Mouse (Mus musculus) gastrocnemius, postnatal 14 days (tissue): ENCODE data around the gene Dhcr7. TPM values are rescaled to one million over a fixed set of nuclear protein-coding genes. Genes with fewer than 3 reads are reported as not detected.

Experiments
- DNase-seq: peaks from one replicate; pipeline ENCODE4 v3.0.0; 2021; ENCODE audit warnings: mixed read lengths
- intact Hi-C: fragments of 180-260 bp; cut with DNase I; formaldehyde crosslinking; loops from one replicate; pipeline ENCODE4 v1.15.1; 2025; ENCODE audit warnings: low total_unique reads
- long read RNA-seq, 2 experiments: library from polyadenylated mRNA; stranded (forward); transcript quantifications; one replicate each; pipeline ENCODE4 v2.0.0; 2021
- total RNA-seq, 2 experiments: library from RNA; stranded (reverse); gene quantifications; 2 replicates each; pipeline ENCODE4 v1.2.3; 2021

The Dhcr7 gene
- total RNA-seq, result 1 to 10 TPM; 5.8 to 8.8 TPM
- long read RNA-seq, experiment 1, partial matches to known transcripts, result 5 of 10 reads
- long read RNA-seq, experiment 1, other reads (novel, unspliced or antisense), result 2 of 10 reads
- long read RNA-seq, experiment 2, partial matches to known transcripts, result 4 of 8 reads
- long read RNA-seq, experiment 2, other reads (novel, unspliced or antisense), result 3 of 8 reads

DNA sequence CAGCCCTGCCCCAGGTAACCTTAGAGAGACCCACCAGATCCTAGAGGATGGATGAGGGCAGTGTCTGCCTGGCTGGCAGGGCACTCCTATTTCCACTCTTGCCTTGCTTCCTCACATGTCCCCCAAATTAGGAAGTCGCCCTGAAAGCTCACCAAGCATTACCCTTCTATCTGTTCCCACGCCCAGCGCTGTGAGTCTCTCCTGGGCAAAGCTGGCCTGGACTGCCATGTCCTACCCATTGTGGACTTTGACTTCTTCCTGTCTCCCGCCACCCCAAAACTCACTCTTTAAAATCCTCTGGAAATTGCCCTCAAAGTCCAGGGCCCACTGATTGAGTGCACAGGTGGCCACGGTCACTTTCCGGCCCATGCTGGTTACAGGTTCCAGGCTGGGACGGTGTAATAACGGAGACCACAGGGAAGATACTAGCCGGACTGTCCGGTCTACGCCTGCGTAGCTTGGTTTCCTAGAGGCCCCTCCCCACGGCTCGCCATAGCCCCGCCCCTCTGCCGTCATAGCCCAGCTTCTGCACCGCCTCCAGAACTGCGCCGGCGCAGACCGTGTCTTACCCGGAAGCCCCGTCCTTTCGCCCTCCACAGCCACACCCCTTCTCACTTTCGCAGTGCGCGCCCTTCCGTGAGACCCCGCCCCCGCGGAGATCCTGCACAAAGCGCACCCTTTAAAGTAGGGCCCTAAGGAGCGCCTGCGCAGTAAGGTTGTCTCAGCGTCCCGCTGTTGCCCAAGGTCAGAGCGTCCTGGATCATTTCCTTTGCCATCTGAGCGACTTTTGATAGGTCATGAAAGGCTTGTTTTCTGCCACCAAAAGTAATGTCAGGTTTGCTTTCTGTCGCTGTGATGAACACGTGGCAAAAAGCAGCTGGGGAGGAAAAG, at the start of gene Dhcr7, which contains the start of gene Nadsyn1:
Gene Dhcr7 (plus strand): TSS at position 771 of the 891 bp plus-strand sequence.
Gene Nadsyn1 (minus strand): TSS at position 475 of the 891 bp plus-strand sequence.
- intact Hi-C loops, result no loop called here
- peak; percentile 100 for DNase-seq

DNA sequence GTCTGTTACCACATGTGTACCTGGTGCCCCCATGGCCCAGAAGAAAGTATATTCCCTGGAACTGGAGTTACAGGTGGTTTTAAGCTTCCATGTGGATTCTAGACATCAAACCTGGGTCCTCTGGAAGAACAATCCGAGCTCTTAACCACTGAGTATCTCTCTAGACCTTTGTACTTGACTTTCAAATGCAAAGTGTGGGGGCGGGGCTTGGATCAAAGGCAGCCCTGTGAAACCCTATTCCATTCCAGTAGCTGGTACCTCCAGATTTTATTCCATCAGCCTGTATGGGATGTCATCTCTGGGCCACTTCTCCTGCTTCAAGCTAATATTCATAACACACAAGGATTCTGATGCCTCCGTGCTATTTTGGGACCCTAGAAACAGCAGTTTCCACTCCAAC, 46.8 kb upstream of the Dhcr7 start:
- DNase-seq, result no peak
- intact Hi-C loops, result no loop called here

GRCm38 (mm10) chr7:143777375-143777774, 45.6 kb upstream of the Dhcr7 start:
- intact Hi-C loops, result no loop called here
- DNase-seq, result no peak

DNA sequence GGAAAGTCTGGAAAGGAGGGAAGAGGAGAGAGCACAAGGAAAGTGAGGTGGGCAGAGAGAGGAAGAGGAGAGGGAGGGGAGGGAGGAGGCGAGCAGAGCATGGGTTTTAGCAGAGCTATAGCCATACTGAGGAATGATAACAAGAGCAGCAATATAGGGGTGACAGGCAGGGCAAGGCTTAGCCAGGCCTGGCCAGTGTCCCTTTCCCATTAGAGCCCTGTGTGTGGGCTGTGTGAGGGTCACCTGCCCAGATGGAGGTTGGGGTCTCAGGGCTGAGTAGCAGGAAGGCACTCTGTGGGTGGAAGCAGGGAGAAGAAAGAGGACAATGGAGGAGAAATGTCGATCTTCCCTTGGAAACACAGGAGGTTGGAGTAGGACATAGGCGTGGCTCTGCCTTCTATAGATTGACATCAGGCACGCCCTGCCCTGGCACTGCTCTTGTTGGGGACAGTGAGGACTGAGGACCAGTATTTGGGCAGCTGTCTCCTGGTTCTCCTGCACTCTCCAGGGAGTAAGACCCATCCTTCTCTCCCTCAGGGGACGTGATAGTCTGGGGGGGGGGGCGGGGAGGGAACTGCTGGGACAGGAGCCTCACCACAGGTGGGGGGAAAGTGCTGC, 39.5 kb upstream of the Dhcr7 start:
- DNase-seq, result no peak
- intact Hi-C loops, result no loop called here

DNA sequence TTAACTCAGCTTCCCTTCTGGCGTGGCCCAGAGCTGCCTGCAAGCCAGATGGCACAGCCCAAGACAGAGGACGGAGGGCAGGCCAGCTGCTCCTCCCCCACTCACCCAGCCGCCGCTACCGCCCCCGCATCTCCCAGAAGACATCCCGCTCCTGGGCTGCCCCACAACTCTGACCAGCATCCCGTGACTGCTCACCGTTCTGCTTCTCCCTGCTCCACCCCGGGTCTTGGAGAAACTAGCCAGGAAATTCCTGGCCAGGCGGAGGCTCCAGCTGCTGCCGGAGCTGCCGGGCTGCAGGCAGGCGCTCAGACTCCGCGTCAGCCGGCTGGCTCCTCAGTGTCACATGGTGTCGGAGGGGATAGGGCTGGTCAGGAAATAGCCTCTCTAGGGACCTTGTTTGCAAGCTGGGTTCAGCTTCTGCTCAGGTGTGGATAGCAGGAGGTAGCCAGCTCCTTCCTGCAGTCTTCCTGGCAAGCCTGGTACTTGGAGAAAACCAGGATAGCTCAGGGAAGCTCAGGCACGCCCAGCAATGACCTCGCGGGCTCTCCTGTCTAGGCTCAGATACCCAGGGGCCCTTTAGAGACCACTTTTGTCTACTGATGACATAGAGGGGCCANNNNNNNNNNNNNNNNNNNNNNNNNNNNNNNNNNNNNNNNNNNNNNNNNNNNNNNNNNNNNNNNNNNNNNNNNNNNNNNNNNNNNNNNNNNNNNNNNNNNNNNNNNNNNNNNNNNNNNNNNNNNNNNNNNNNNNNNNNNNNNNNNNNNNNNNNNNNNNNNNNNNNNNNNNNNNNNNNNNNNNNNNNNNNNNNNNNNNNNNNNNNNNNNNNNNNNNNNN, 38.7 kb upstream of the Dhcr7 start, which contains the start of gene Mrgpre:
Gene Mrgpre (minus strand): TSS at position 505 of the 834 bp plus-strand sequence.
- intact Hi-C loops, result no loop called here
- DNase-seq, result peak; percentile 90

- intact Hi-C loops, result no loop called here
- no peak for DNase-seq
Measured at GRCm38 (mm10) chr7:143792336-143792985, 30.5 kb upstream of the Dhcr7 start.

- intact Hi-C loops, result no loop called here
- no peak for DNase-seq
Measured at GRCm38 (mm10) chr7:143793121-143793520, 29.8 kb upstream of the Dhcr7 start.

GRCm38 (mm10) chr7:143798783-143799182, 24.2 kb upstream of the Dhcr7 start:
- intact Hi-C loops, result no loop called here
- no peak for DNase-seq

DNA sequence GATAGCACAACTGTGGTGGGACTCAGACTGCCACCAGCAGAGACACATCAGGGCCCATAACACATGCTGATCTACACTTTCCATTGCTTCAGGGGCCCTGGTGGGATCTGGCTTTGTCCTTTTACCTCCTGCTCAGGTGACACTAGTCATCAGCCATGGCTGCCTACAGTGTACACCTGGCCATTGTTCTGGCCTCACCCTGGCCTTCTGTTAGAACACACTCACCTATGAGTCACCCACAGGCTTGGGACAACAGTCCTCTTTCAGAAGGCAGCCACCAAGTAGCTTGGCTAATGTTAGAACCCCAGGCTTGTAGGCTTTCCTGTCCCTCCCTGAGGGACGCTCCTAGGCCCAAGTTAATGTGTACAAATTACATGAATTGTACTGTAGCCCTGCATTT, 22.2 kb upstream of the Dhcr7 start:
- intact Hi-C loops, result no loop called here

GRCm38 (mm10) chr7:143801195-143802065, 21.5 kb upstream of the Dhcr7 start:
- intact Hi-C loops, result no loop called here
- no peak for DNase-seq

More for the DNA sequence above, 22.2 kb upstream of the Dhcr7 start:
- DNase-seq, result no peak

DNA sequence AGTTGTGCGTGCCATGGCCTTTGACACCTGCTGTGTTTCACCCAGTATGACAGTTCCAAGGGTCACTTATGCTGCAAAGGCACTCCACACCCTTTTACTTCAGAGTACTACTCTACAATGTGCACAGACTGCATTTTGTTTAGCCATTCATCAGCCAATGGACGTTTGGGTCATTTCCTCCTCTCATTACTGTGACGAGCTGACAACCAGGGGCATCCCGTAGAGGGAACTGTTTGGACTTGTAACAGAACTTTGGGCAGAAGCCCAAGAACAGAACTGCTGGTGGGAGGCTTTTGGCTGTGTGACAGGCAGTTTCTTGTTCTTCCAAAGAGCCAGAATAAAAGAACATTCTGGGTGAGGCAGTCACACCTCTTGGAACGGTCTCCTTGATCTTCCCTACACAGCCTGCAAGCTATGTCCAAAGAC, 17.7 kb upstream of the Dhcr7 start:
- no peak for DNase-seq
- intact Hi-C loops, result no loop called here

- DNase-seq, result no peak
- intact Hi-C loops, result no loop called here
Measured at GRCm38 (mm10) chr7:143808909-143809308, 14.0 kb upstream of the Dhcr7 start.

DNA sequence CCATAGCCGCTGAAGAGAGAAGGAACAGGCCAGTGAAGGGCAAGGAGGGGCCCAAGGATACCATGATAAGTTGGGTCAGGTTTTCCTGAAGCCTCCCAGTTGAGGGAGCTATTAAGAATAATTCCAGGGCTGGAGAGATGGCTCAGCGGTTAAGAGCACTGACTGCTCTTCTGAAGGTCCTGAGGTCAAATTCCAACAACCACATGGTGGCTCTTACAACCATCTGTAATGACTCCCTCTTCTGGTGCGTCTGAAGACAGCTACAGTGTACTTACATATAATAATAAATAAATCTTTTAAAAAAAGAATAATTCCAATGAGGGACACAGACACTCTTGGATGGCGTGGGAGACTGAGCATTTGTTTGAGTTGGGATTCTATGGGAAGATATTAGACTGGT, 3.7 kb upstream of the Dhcr7 start:
- intact Hi-C loops, result no loop called here
- DNase-seq, result no peak

DNA sequence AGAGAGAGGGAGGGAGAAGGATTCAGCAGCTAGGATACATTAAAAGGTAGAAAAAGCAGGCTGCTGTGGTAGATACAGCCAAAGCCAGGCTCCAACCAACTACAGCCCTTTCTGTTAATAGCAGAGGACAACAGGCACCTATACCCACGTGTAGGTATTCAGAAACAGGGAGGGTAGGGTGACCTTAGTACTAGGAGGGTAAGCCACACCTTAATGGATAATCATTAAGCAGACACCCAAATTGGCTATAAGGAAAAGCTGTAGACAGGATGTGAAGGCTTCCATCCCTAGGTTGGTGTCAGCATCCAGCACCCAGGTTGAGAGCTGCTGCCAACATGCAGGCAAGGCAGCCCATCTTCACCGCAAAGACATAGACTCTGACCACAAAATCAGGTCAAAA, 1.7 kb upstream of the Dhcr7 start:
- no peak for DNase-seq
- intact Hi-C loops, result no loop called here

DNA sequence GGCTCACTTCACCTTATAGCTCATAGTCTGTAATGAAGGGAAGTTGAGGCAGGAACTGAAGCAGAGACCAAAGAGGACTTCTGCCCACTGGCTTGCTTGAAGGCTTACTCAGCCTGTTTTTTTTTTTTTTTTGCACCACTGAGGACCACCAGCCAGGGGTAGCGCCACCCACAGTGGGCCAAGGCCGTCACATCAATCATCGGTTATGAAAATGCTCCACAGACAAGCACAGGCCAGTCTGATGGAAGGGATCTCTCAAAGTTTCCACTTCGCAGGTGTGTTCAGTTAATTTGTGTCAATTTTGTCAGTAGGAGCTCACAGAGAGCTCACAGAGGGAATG, 291 bp downstream of the Dhcr7 start:
- intact Hi-C loops, result no loop called here
- no peak for DNase-seq

DNA sequence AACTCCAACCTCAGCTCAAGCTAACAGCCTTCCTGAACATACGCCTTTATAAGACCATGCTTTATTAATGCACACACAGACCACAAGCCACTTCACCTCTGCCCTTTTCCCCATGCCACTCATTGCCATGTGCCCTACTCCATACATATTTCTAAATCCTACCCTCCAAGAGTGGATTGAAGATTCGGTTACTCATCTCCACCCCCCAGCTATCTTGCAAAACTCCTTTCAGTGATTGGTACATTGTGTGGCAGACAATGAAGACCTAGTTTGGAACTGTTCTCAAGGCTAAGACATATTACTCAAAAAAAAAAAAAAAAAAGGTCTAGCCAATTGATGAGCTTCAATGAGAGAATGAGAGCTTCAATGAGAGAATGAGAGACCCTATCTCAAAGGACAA, 4.0 kb downstream of the Dhcr7 start:
- DNase-seq, result no peak
- intact Hi-C loops, result no loop called here

DNA sequence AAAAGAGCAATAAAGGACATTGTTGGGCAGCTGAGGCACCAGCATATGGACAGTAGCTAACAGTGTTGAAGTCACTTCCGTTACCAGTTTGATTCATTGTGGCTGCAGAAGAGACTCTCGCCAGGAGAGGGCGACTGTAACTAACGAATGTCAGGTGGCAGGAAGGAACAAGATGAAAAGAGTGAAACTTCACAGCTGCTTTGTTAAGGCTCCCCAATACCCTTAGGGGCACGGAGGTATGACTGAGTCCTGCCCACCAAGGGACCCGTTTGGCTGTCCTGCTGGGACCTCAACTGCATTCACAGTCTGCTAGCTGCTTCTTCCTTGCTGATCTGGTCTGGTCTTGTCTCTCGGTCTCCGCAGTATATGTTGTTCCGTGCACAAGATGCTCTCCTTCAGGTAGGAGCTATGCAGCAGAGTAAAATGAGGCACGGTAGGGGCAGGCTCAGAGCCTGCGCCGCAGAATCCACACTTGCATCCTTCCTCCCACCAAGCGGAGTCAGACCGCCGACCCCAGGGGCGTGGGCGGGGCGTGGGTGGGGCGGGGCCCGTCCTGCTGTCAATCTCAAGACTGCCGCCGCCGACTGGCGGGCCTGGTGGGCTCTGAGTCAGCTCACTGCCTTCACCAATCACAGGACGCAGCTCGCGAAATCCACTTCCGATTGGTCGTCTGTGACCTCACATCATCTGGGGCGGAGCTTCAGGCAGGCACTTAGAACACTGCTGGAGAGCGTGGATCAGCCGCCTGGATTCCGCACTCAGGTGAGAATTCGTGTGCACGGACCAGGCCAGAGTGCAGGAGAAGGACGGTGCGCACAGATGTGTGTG, 6.8 kb downstream of the Dhcr7 start:
- peak; percentile 94 for DNase-seq
- intact Hi-C loops, result no loop called here
